Mouse (Mus musculus) heart, postnatal 10 days (tissue): ENCODE measurements around the gene Ppa2. TPM values are rescaled to one million over a fixed set of nuclear protein-coding genes. Genes with fewer than 3 reads are reported as not detected.

Experiments
- DNase-seq, 2 experiments: peaks; one replicate each; pipeline ENCODE4 v3.0.0; 2021
- intact Hi-C: fragments of 180-260 bp; cut with DNase I; formaldehyde crosslinking; loops from one replicate; pipeline ENCODE4 v1.15.1; 2025
- total RNA-seq, 2 experiments: library from RNA; stranded (reverse); gene quantifications; 2 replicates each; pipeline ENCODE4 v1.2.3; 2021

The Ppa2 gene
- total RNA-seq, 2 experiments from 2014 or later = 105 to 116 TPM

DNA sequence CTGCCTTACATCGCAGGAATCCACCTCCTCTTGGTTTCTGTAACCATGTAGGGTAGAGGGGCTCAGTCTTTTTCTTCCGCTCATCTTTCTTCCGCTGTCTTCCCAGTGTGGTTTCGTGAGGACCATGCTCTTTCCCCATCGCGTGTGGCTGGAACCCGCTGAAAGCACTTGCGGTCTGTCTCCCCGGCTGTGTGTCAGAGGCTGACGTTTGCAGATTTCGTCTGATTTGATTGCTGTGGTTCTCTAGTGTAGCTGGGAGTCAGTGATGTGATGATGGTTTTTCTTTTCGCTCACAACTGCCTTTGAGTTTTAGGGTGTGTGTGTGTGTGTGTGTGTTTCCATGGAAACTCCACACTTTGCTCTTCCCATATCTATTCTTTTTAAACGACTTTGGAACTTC lies 18.6 kb downstream of the Ppa2 start:
- intact Hi-C loops = loop anchor here (10.0 kb wide), 1 partner anchor 356 kb away; no protein-coding TSS in a partner anchor
- no peak for DNase-seq

DNA sequence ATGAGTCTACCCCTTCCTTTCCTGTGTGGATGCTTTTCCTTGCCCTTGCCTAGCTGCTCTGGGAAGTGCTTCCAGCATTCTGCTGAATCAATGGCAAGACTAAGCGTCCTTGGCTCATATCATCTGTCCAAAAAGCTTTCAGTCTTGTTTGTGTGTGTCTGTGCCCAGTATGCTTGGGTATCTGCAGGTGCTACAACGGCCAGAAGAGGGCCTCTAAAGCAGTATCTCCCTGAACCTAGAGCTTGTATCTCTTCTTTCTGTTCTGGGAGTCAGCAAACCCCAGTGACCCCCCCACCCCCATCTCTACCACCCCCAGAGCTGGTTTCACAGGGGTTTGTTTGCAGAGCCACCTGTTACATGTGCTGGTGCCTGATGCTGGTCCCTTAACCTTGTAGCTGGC lies 19.5 kb downstream of the Ppa2 start:
- intact Hi-C loops = loop anchor here (10.0 kb wide), 1 partner anchor 355 kb away; no protein-coding TSS in a partner anchor

DNA sequence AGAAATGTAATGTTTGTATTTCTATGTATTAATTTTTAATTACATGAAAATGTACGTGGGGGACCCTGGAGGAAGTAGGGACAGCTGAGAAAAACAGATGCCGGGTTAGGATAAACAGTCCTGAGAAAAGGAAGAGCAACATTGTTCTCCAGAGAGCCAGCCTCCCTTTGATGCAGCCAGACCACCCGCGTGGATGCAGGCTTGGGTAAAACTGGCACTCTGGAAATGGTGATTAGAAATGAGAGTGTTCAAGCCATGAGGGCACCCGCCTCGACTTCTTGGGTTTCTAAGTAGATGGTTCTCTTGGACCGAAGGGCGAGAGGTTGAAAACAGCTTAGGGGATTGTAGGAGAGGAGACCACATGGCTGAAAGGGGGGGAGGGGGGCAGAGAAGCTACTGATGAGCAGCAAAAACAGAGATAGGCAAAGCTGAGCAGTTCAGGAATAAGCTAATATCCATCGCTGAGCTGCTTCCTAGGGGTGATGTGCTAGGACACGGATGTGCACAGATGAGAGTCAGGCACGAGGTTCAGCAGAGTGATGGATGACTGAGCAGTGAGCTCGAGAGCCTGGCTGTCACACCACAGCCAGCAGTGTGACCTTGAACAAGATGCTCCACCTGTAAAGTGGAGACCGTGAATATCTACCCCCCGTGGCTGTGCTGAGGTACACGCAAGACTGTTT lies 21.4 kb downstream of the Ppa2 start:
- intact Hi-C loops = loop anchor here (10.0 kb wide), 1 partner anchor 183 kb away; no protein-coding TSS in a partner anchor
- DNase-seq = no peak

More for the DNA sequence above, 19.5 kb downstream of the Ppa2 start:
- DNase-seq = no peak

- DNase-seq = no peak
- intact Hi-C loops = loop anchor here (10.0 kb wide), 1 partner anchor 183 kb away; no protein-coding TSS in a partner anchor
Observed at GRCm38 (mm10) chr3:133332280-133332679, 22.4 kb downstream of the Ppa2 start.

GRCm38 (mm10) chr3:133333267-133334170 lies 23.6 kb downstream of the Ppa2 start:
- no peak for DNase-seq
- intact Hi-C loops = loop anchor here (10.0 kb wide), 1 partner anchor 181 kb away; no protein-coding TSS in a partner anchor

DNA sequence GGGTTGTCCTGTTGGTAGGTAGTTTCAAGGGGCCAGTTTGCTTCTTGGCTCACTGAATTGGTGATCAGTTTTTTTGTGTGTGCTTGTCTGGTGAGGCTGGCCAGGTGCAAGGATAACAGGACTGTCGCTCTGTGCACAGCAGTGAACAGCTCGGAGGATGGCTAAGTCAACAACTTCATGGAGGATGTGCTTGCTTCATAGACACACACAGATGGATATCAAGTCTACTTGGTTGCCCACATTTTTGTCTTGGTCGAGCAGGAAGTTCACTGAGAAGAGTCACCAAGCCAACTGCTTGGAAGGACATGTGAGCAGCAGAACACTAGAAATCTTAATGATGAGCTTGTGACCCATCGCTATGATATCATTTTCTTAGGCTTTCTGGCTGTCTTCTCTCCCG lies 24.8 kb downstream of the Ppa2 start:
- intact Hi-C loops = loop anchor here (5.0 to 10.0 kb wide), 2 partner anchors 180 to 208 kb away; no protein-coding TSS in a partner anchor
- DNase-seq = no peak

DNA sequence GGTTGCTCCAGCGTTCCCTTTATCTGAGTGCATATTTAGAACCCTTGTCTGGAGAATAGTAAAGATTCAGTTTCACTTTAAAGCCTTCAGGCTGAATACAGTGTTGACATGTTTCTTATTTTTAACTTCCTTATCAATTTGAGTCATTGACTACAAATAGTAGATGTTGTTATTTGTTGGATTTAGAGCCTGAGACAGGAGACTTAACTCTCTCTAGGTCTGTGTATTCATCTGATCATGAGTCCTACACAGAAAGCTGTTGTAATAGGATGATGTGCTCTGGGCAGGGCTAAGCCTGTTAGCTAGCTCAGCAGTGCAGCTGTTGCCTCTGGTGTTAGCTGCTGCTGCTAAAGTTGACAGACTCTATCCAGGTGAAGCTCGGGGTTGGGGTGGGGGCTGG lies 25.3 kb downstream of the Ppa2 start:
- intact Hi-C loops = loop anchor here (5.0 to 10.0 kb wide), 2 partner anchors 180 to 207 kb away; no protein-coding TSS in a partner anchor
- no peak for DNase-seq

DNA sequence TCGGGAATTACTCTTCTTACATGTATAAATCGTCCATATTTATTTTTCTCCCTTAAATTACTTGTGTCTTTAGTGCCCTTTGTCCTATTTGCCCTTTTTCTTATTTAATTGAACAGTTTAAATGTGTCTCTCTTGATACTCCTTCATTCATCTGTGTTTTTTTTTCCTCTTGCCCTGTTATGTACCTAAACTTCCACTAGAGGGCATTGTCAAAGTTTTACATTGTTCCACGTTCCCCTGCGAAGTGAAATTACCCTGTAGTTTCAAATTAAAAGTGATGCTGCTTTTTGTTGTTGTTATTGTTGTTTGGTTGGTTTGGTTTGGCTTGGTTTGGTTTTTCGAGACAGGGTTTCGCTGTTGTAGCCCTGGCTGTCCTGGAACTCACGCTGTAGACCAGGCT lies 26.5 kb downstream of the Ppa2 start:
- intact Hi-C loops = loop anchor here (5.0 to 10.0 kb wide), 2 partner anchors 178 to 206 kb away; no protein-coding TSS in a partner anchor
- no peak for DNase-seq

DNA sequence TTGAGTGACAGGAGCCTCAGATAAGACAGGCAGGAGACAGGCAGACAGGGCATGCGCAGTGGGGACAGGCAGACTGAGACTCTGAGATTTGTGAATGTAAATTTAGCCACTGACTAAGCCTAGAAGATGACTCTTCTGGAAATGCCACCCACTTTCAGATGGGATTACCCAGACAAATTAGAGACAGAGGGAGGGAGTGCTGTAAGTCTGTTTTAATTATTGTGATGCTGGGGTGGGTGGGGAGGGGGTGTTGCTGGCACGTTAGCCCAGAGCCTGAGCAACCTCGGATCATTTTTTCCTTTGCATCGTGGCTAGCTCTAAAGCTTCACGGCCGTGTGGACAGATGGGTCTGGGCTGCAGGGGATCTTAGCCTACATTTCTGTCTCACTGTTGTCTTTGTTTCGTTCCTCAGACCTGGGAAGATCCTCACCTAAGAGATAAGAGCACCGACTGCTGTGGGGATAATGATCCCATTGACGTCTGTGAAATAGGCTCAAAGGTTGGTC lies 29.0 kb downstream of the Ppa2 start:
- intact Hi-C loops = loop anchor here (5.0 to 10.0 kb wide), 2 partner anchors 176 to 203 kb away; no protein-coding TSS in a partner anchor
- peak; percentile 65 to 69 for DNase-seq

- DNase-seq = peak; percentile 73 to 80
- intact Hi-C loops = loop anchor here (5.0 to 10.0 kb wide), 2 partner anchors 175 to 203 kb away; no protein-coding TSS in a partner anchor
Observed at GRCm38 (mm10) chr3:133339411-133339823, 29.5 kb downstream of the Ppa2 start.

GRCm38 (mm10) chr3:133341106-133341505 lies 31.2 kb downstream of the Ppa2 start:
- DNase-seq = no peak
- intact Hi-C loops = no loop called here

DNA sequence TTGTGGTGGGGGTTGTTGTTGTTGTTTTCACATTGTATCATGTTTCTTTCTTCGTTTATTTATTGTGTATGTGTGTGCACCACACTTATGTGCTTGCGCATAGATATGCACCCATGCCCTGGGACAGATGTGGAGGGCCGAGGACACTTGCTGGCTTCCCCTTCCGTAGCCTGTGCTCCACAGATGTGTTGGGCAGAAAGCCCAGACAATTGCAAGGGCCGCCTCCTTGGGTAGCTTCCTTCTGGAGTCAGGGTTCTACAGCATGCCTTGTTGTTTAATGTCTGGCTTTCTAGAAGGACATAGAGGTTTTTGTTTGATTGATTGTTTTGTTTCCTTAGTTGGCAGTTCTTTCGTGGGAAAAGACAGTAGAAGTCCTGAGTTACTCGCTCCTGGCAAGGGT lies 37.6 kb downstream of the Ppa2 start:
- intact Hi-C loops = no loop called here
- no peak for DNase-seq

DNA sequence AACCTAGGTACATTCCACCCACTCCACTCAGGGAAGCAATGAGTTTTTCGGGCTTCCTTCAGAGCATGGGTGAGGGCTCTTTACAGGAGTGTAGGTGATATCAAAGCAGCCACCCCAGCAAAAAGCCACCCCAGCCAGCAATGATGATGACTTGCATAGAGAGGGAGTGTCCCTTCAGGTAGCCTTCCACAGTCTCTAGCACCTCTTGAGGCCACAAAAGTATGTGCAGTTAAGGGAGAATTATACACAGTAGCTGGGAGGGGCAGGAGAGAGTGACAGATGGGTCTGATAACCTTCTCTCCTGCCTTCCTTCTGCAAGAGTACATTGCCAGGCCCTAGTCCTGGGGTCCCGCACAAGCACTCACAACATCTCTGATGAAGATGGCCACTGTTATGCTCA lies 38.9 kb downstream of the Ppa2 start:
- intact Hi-C loops = no loop called here
- no peak for DNase-seq

- intact Hi-C loops = no loop called here
- DNase-seq = no peak
Observed at GRCm38 (mm10) chr3:133357426-133357974, 47.6 kb downstream of the Ppa2 start.

DNA sequence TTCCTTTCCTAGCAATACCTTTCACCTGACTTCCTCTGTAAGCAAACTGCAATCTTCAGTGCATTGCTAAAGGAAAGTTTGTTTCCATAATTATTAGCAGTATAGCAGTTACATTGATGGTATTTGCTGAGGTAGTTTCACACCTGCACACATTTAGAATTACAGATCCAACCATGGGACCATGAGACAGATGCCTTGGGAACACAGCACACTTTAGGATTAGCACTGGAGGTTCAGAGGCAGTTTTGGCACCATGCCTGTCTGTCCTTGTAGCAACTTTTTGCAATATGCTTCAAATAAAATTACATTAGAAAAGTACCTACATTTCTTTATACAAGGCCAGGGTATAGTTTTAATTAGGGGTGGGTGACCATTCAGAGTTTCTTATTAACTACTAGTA lies 48.1 kb downstream of the Ppa2 start:
- no peak for DNase-seq
- intact Hi-C loops = no loop called here

GRCm38 (mm10) chr3:133361406-133361805 lies 51.5 kb downstream of the Ppa2 start:
- no peak for DNase-seq
- intact Hi-C loops = no loop called here

GRCm38 (mm10) chr3:133364138-133364537 lies 54.2 kb downstream of the Ppa2 start:
- intact Hi-C loops = no loop called here
- no peak for DNase-seq

DNA sequence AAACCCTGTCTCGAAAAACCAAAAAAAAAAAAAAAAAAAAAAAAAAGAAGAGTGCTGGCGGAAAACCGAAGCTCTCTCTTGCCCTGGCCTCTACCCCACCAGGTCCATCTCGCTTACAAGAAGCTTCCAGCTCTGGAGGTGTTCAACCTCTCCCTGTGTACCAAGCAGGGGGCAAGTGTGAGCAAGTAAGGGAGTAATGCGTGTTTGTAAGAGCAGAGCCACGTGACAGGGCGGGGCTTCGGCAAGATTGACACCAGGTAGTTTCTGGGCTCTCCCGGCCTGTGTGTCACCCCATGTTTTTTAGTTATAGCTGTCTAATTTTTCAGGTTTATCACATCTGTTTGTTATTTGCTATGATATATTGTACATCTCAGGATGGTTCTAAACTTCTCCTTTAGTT lies 56.2 kb downstream of the Ppa2 start:
- intact Hi-C loops = no loop called here
- no peak for DNase-seq

GRCm38 (mm10) chr3:133378174-133378573 lies 68.3 kb downstream of the Ppa2 start:
- DNase-seq = no peak
- intact Hi-C loops = no loop called here

- intact Hi-C loops = no loop called here
Observed at GRCm38 (mm10) chr3:133379997-133380396, 70.1 kb downstream of the Ppa2 start.

GRCm38 (mm10) chr3:133381519-133381918 lies 71.6 kb downstream of the Ppa2 start:
- intact Hi-C loops = no loop called here
- no peak for DNase-seq

More at GRCm38 (mm10) chr3:133379997-133380396, 70.1 kb downstream of the Ppa2 start:
- DNase-seq = no peak
